Mouse (Mus musculus): ENCODE data around the gene Col6a2.

Col6a2 gene

GRCm38 (mm10) chr10:76636601-76637000 is 13.2 kb upstream of the Col6a2 start:
- intact Hi-C loops (cut with DNase I), result no loop called here

- intact Hi-C loops (cut with DNase I), result no loop called here
These were observed 12.6 kb upstream of the Col6a2 start for GRCm38 (mm10) chr10:76636026-76636425.

- intact Hi-C loops (cut with DNase I), result no loop called here
These were observed 11.2 kb upstream of the Col6a2 start for GRCm38 (mm10) chr10:76634584-76634983.

GRCm38 (mm10) chr10:76634094-76634571 is 10.7 kb upstream of the Col6a2 start:
- intact Hi-C loops (cut with DNase I), result no loop called here

GRCm38 (mm10) chr10:76632630-76633029 is 9.2 kb upstream of the Col6a2 start:
- intact Hi-C loops (cut with DNase I), result no loop called here

GRCm38 (mm10) chr10:76630657-76631056 is 7.2 kb upstream of the Col6a2 start:
- intact Hi-C loops (cut with DNase I), result no loop called here

GRCm38 (mm10) chr10:76627714-76628113 is 4.3 kb upstream of the Col6a2 start:
- intact Hi-C loops (cut with DNase I), result no loop called here

- intact Hi-C loops (cut with DNase I), result no loop called here
These were observed 1.5 kb upstream of the Col6a2 start for GRCm38 (mm10) chr10:76624903-76625302.

- intact Hi-C loops (cut with DNase I), result loop anchor here (2.0 kb wide), 1 partner anchor 111 kb away; no protein-coding TSS in a partner anchor
These were observed 304 bp upstream of the Col6a2 start for GRCm38 (mm10) chr10:76623734-76624133.

- intact Hi-C loops (cut with DNase I), result loop anchor here (2.0 kb wide), 1 partner anchor 112 kb away; no protein-coding TSS in a partner anchor
These were observed 1.0 kb downstream of the Col6a2 start for GRCm38 (mm10) chr10:76622411-76622810.

- intact Hi-C loops (cut with DNase I), result no loop called here
These were observed 11.0 kb downstream of the Col6a2 start for GRCm38 (mm10) chr10:76612473-76612872.

GRCm38 (mm10) chr10:76602690-76603089 is 20.7 kb downstream of the Col6a2 start:
- intact Hi-C loops (cut with DNase I), result no loop called here

- intact Hi-C loops (cut with DNase I), result no loop called here
These were observed 27.1 kb downstream of the Col6a2 start for GRCm38 (mm10) chr10:76596338-76596737.

GRCm38 (mm10) chr10:76590197-76590596 is 33.2 kb downstream of the Col6a2 start:
- intact Hi-C loops (cut with DNase I), result no loop called here

- intact Hi-C loops (cut with DNase I), result no loop called here
These were observed 37.2 kb downstream of the Col6a2 start for GRCm38 (mm10) chr10:76586190-76586589.

- intact Hi-C loops (cut with DNase I), result no loop called here
These were observed 39.3 kb downstream of the Col6a2 start for GRCm38 (mm10) chr10:76584138-76584537.

GRCm38 (mm10) chr10:76576920-76577319 is 46.5 kb downstream of the Col6a2 start:
- intact Hi-C loops (cut with DNase I), result no loop called here

- intact Hi-C loops (cut with DNase I), result no loop called here
These were observed 48.1 kb downstream of the Col6a2 start, which contains the start of gene Ftcd for GRCm38 (mm10) chr10:76575374-76575773. Gene Ftcd (plus strand): TSS chr10:76575648.

GRCm38 (mm10) chr10:76572151-76572550 is 51.3 kb downstream of the Col6a2 start:
- intact Hi-C loops (cut with DNase I), result no loop called here

GRCm38 (mm10) chr10:76571070-76571469 is 52.4 kb downstream of the Col6a2 start:
- intact Hi-C loops (cut with DNase I), result no loop called here

- intact Hi-C loops (cut with DNase I), result no loop called here
These were observed 53.3 kb downstream of the Col6a2 start for GRCm38 (mm10) chr10:76569996-76570685.

- intact Hi-C loops (cut with DNase I), result no loop called here
These were observed 61.5 kb downstream of the Col6a2 start, which contains the start of gene Spatc1l for GRCm38 (mm10) chr10:76561972-76562371. Gene Spatc1l (plus strand): TSS chr10:76562272.

- intact Hi-C loops (cut with DNase I), result loop anchor here (5.0 to 10.0 kb wide), 2 partner anchors 173 to 249 kb away; partner anchors contain the start of gene Col6a1
These were observed 69.4 kb downstream of the Col6a2 start for GRCm38 (mm10) chr10:76554061-76554460.

Measured in adrenal gland (tissue).